Mouse (Mus musculus) pancreas, adult 10 weeks (tissue): ENCODE measurements around the gene Cela1. TPM values are rescaled to one million over a fixed set of nuclear protein-coding genes. Genes with fewer than 3 reads are reported as not detected.

Experiments used
- polyA plus RNA-seq: library from polyadenylated mRNA; stranded (reverse); fragments of 350-450 nt; fragmentation: Illumina TruSeq; extraction: RNeasy Lipid Tissue Mini Kit (QIAGEN cat#74804); gene quantifications from one replicate; pipeline ENCODE4 v1.2.3, GENCODE M21; 2015; ENCODE audit warnings: low read depth, low replicate concordance; ENCODE audit not compliant: insufficient read depth

Cela1 gene
- polyA plus RNA-seq = 68,923 TPM

DNA sequence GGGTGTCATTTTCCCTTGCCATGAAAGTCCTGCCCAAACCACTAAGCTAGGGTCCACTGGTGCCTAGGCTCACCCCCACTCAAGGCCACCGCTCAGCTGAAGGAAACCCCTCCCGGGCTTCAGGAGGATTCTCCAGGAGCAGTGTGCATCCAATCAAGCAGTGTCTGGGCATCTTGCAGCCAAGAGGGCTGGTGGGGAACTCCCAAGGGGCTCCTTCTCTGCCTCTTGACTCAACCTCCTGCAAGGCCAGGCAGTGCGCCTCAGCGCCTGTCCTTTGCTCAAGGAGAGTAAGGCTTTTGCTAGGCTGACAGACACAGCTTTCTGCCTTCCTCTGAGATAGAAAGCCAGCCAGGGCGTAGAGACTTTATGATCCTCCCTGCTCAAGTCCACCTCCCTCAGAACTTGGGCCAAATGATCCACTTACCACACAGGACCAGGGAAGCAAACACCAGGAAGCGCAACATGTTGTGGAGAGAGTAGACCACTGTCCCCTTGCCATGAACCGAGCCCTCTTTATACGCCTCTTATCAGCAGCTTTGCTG is at the start of gene Cela1:
Gene Cela1, minus strand, starts transcription at position 492 of the 542 bp plus-strand sequence.

DNA sequence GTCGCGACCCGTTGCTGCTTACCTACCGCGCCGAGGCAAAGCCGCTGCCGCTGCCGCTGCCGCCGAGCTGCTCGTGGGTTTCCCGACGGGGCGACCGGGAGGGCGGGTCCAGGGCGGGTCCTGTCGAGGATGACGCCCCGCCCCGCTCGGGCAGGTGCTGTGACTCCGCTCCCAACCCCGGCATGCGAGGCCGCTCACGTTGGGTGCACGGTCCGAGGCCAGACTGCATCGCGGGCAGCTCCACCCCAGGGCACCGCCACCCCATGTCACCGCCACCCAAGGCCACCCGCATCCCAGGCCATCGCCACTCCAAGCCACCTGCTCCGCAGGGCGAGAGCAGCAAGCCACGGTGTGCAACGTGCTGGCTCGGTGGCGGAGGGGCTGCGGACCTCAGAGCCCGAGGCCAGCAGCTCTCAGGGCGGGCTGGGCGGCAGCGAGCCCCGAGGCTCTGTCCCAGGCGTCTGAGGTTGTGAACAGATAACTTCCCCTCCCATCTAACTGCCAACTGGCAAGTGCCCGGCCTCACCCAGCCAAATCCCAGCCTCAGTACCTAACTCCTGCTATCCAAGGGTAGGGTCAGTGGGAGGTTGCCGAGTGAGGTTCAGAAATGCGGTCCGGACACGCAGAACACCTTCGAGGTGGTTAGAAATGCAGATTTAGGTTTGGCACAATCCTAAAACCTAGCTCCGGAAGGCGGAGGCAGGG is 41.7 kb upstream of the Cela1 start, which contains the start of gene Galnt6:
Gene Galnt6, minus strand, starts transcription at position 96 of the 705 bp plus-strand sequence.

DNA sequence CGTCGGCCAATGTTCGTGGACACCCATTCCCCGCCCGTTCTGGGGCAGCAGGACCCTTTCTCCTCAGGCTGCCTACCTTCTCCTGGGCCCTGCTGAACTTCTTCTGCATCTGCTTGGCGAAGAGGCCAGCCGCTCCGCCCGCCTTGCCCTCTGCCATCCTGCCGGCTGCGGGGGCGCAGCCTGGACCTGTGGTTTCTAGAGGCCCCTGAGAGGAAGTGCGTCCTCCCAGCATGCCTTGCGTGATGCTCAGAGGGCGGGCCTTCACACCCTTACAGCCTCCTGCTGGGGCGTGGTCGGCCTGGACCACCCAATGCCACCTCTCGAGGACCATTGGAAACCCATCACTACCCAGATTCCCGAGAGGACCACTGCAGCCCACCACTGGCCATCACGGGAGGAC is 18.4 kb downstream of the Cela1 start, which contains the start of gene Bin2:
Gene Bin2, minus strand, starts transcription at position 217 of the 400 bp plus-strand sequence.

DNA sequence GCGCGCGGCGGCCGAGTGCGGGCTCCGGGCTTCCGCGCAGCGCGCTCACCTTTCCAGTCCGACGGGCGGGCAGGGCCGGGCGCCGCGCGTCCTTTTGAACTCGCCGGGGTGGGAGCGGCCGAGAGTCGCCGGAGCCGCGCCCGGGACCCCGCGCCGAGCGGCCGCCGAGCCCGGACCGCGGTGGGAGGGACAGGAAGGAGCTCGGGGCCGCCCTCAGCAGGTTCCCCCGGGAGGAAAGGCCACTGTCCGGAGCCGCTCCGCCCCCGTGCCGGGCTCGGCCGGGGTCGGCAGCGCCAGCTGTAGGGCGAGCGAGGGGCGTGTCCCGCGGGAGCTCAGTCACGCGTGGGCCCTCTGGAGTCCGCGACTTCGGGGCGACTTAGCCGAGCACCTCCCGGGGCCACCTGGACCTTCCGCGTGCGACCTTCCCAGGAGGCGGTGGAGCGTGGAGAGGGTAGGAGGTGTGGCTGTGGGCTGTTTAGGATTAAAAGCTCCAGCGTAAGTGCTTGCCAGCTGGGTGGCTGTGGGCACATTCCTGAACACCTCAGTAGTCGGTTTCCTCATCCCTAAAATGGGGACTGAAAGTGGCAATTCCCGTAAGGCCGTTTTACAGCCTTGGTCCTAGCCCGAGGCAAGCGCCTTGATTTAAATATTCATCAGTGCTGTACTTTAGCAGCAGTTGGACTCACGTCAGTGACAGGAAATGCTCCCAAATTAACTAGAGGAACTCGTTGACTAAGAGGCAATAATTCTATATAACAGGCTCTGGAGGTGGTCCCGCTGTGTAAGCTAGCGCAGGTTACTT is 50.8 kb downstream of the Cela1 start, which contains the start of gene Smagp:
Gene Smagp, minus strand, starts transcription at position 241 of the 802 bp plus-strand sequence.

Other genes starting within 250 kb of the Cela1 start
- 14.1 TPM for gene Letmd1, start 218.9 kb downstream of the Cela1 start, polyA plus RNA-seq
- 0.59 TPM for gene Csrnp2, start 192.4 kb downstream of the Cela1 start, polyA plus RNA-seq
- 4.5 TPM for gene Tfcp2, start 135.9 kb downstream of the Cela1 start, polyA plus RNA-seq
- 6.3 TPM for gene Pou6f1, start 87.9 kb downstream of the Cela1 start, polyA plus RNA-seq
- 33.7 TPM for gene Dazap2, start 72.6 kb downstream of the Cela1 start, polyA plus RNA-seq
- gene Smagp, start 51.0 kb downstream of the Cela1 start, polyA plus RNA-seq = 13.7 TPM
- gene Bin2, start 18.4 kb downstream of the Cela1 start, polyA plus RNA-seq = 0.92 TPM
- gene Galnt6, start 41.5 kb upstream of the Cela1 start, polyA plus RNA-seq = 6.6 TPM
- gene Slc4a8, start 73.8 kb upstream of the Cela1 start, polyA plus RNA-seq = 0.72 TPM
- 0.50 TPM for gene Scn8a, start 181.9 kb upstream of the Cela1 start, polyA plus RNA-seq